Mouse (Mus musculus) ES-Bruce4 (cell line): ENCODE measurements at regions not wholly inside any gene's neighbourhood (a gene's known extent, or its start where the extent isn't known, plus 50 kb on each side); places are given as distances from the start of the nearest gene placed in this dataset.

Experiments
- H3K27ac ChIP-seq: 2 replicates; pipeline ENCODE4 v1.5.1; 2012; ENCODE audit warnings: low read length, inconsistent platforms; ENCODE audit not compliant: insufficient read depth
- H3K27me3 ChIP-seq: 2 replicates; pipeline ENCODE4 v1.6.1; 2012; ENCODE audit warnings: mild to moderate bottlenecking, low read length, inconsistent platforms; ENCODE audit not compliant: control insufficient read depth, poor library complexity, insufficient read depth, severe bottlenecking
- H3K36me3 ChIP-seq: 2 replicates; pipeline ENCODE4 v1.6.1; 2012; ENCODE audit warnings: inconsistent platforms, mild to moderate bottlenecking, low read length, moderate library complexity; ENCODE audit not compliant: control insufficient read depth, poor library complexity, insufficient read depth, severe bottlenecking
- H3K4me1 ChIP-seq: one replicate; pipeline ENCODE4 v1.8.1; 2011; ENCODE audit warnings: low read length; ENCODE audit not compliant: control insufficient read depth, insufficient read depth
- H3K4me3 ChIP-seq: 2 replicates; pipeline ENCODE4 v1.5.1; 2011; ENCODE audit warnings: low read depth, mild to moderate bottlenecking, low read length
- H3K9ac ChIP-seq: 2 replicates; pipeline ENCODE4 v1.6.1; 2012; ENCODE audit warnings: low read depth, mild to moderate bottlenecking, inconsistent platforms; ENCODE audit not compliant: poor library complexity, severe bottlenecking
- H3K9me3 ChIP-seq: replicated peaks from 2 replicates; pipeline ENCODE4 v1.6.1; 2012; ENCODE audit warnings: mild to moderate bottlenecking, low read length, inconsistent platforms; ENCODE audit not compliant: control insufficient read depth, poor library complexity, insufficient read depth, severe bottlenecking
- CTCF ChIP-seq: IDR thresholded peaks from one replicate; pipeline ENCODE4 v1.8.1; 2011; ENCODE audit warnings: low read depth, low read length
- EP300 ChIP-seq: IDR thresholded peaks from 2 replicates; pipeline ENCODE4 v1.6.1; 2011; ENCODE audit warnings: low read depth, low read length; ENCODE audit not compliant: insufficient read depth
- POLR2A ChIP-seq: IDR thresholded peaks from one replicate; pipeline ENCODE4 v1.8.1; 2011; ENCODE audit warnings: low read length; ENCODE audit not compliant: insufficient read depth

DNA sequence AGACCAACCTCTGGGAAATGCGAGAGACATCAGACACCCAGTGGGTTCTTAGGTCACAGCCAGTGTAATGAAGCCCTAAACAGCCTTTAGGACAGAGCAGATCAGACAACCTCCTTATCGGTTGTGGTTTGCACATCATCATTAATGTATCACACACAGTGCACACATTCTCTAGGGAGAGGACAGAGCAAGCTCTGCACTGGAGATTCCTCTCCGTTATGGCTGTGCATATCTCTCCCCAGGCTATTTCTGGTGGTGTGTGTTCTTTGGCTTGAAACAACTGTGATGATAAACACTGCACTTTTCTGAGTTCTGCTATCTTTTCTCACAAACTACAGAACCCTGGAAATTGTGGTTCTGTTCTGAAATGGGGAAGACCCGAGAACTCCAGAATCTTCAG, 291.3 kb upstream of the Camk1g start:
- Histone ChIP-seq H3K9me3 (0 out of 2 replicates have a peak, but pooled peaks cover 3% of the 10 kb centered on the region), H3K9ac (no peak overlapping the region), H3K4me3 (no peak overlapping the region), H3K36me3 (no peaks in the 10 kb centered on the region), H3K27ac (no peak overlapping the region), H3K4me1 (peaks cover 1% of the 10 kb centered on the region), H3K27me3 (no peaks in the 10 kb centered on the region)
- no peak for TF ChIP-seq EP300

DNA sequence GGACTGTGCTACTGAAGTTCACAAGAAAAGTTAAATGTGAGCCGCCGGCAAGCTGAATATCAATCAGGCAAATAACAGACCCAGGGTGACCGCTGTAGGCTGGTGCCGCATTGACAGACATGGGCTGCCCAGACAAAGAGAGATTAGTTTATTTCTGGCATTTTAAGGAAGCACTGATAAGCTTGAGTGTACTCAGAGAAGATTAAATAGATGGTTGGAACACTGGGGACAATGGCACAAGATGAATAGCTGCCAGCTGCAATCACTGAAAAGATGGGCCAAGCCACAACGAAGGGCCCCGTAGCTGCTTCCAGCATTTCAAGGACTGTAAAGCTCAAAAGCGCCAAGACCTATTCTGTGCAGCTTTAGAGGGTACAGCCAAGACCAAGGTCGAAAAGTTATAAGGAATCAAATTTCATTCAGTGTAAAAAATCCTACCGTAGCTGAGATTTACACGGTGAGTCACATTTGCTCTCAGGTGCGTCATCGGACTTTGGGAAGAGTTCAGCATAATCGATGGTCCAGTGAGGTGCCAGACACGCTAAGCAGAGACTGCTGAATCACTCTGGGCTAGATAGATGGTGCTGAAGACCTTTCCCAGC, 285.1 kb upstream of the Camk1g start:
- Histone ChIP-seq H3K9me3 (0 out of 2 replicates have a peak, but pooled peaks cover 3% of the 10 kb centered on the region), H3K4me3 (no peak overlapping the region), H3K27me3 (no peaks in the 10 kb centered on the region), H3K9ac (no peak overlapping the region), H3K36me3 (no peaks in the 10 kb centered on the region), H3K27ac (no peak overlapping the region), H3K4me1 (peaks cover 1% of the 10 kb centered on the region)
- no peak for TF ChIP-seq EP300
- no peak for TF ChIP-seq CTCF
- TF ChIP-seq POLR2A, result no peak

DNA sequence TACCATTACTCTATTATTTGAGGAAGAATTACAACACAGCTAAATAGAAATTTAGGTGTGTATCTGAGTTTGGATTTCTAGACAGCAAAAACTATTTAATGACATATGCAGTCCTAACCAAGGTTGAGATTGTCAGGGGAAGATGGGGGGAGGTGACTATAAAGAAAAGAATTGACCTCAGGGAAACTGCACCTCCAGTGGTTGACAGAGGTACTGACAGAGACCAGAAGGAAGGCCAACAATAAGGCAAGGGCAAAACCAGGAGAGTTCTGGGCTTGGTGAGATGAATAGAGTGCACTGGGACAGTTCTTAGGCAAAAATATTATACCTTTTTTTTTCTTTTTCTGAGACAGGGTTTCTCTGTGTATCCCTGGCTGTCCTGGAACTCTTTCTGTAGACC, 280.2 kb upstream of the Camk1g start:
- Histone ChIP-seq H3K9me3 (no peaks in the 10 kb centered on the region), H3K27me3 (no peaks in the 10 kb centered on the region), H3K9ac (no peak overlapping the region), H3K27ac (no peak overlapping the region), H3K36me3 (no peaks in the 10 kb centered on the region), H3K4me1 (no peaks in the 10 kb centered on the region), H3K4me3 (no peak overlapping the region)
- TF ChIP-seq EP300 (no peak), CTCF (no peak), POLR2A (no peak)

GRCm38 (mm10) chr1:193649400-193649799, 279.3 kb upstream of the Camk1g start:
- Histone ChIP-seq H3K4me3 (no peak overlapping the region), H3K27me3 (no peaks in the 10 kb centered on the region), H3K4me1 (no peaks in the 10 kb centered on the region), H3K9ac (no peak overlapping the region), H3K9me3 (no peaks in the 10 kb centered on the region), H3K36me3 (no peaks in the 10 kb centered on the region), H3K27ac (no peak overlapping the region)
- TF ChIP-seq CTCF (no peak), POLR2A (no peak), EP300 (no peak)

GRCm38 (mm10) chr1:193647371-193648270, 277.5 kb upstream of the Camk1g start:
- TF ChIP-seq CTCF (no peak), POLR2A (no peak), EP300 (no peak)
- Histone ChIP-seq H3K4me3 (no peak overlapping the region), H3K27ac (no peak overlapping the region), H3K9me3 (no peaks in the 10 kb centered on the region), H3K36me3 (no peaks in the 10 kb centered on the region), H3K27me3 (no peaks in the 10 kb centered on the region), H3K4me1 (no peaks in the 10 kb centered on the region), H3K9ac (no peak overlapping the region)

DNA sequence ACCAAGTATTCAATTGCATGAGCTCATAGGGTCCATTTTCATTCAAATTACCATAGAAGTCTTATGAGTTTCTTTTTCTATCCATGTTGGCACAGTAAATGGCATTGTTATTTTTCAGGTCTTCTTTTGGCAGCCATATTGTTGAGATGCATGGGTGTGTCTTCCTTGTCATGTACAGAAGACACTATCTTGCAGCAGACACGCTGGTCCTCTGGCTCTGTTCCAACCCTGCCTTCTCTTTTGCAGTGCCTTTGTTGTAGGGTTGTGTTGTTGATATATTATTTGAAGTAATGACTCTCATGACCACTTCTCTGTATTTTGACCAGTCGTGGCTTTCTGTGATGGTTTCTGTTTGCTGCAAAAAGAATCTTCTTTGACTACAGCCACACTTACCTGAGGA, 274.4 kb upstream of the Camk1g start:
- no peak overlapping the region for H3K4me3 ChIP-seq
- TF ChIP-seq POLR2A (no peak), EP300 (no peak), CTCF (no peak)
- no peak overlapping the region for H3K9ac ChIP-seq
- H3K9me3 ChIP-seq, result no peaks in the 10 kb centered on the region
- no peak overlapping the region for H3K27ac ChIP-seq
- no peaks in the 10 kb centered on the region for H3K4me1 ChIP-seq
- H3K27me3 ChIP-seq, result no peaks in the 10 kb centered on the region
- H3K36me3 ChIP-seq, result no peaks in the 10 kb centered on the region
